Mouse (Mus musculus) limb, embryonic 11.5 days (tissue): ENCODE measurements around the gene Tbc1d1. TPM values are rescaled to one million over a fixed set of nuclear protein-coding genes. Genes with fewer than 3 reads are reported as not detected.
A peak's percentile ranks its signal among the peaks of the same experiment; 100 is the strongest.

Source experiments
- ATAC-seq: fragments of 200-750 bp; cut with Nextera tagmentation; 2 replicates; pipeline ENCODE4 v1.8.0; 2017; ENCODE audit warnings: low read depth; ENCODE audit not compliant: insufficient number of reproducible peaks, low FRiP score, low TSS enrichment
- DNase-seq: peaks from one replicate; pipeline ENCODE4 v3.0.0-alpha.2; 2015; ENCODE audit warnings: low spot score
- H3K27ac ChIP-seq: fragments of 300-500 bp; sonication (generic); replicated peaks from 2 replicates; pipeline ENCODE4 v1.5.1; 2014; ENCODE audit warnings: low read depth, mild to moderate bottlenecking, low read length
- H3K27me3 ChIP-seq: fragments of 300-500 bp; sonication (generic); 2 replicates; pipeline ENCODE4 v1.6.1; 2014; ENCODE audit warnings: mild to moderate bottlenecking, low read length, mixed read lengths; ENCODE audit not compliant: control insufficient read depth, insufficient read depth
- H3K36me3 ChIP-seq: fragments of 300-500 bp; sonication (generic); 2 replicates; pipeline ENCODE4 v1.6.1; 2014; ENCODE audit warnings: mild to moderate bottlenecking, low read length, moderate library complexity, mixed read lengths; ENCODE audit not compliant: control insufficient read depth, insufficient read depth
- H3K4me1 ChIP-seq: fragments of 300-500 bp; sonication (generic); 2 replicates; pipeline ENCODE4 v1.6.1; 2014; ENCODE audit warnings: low read length, mixed read lengths; ENCODE audit not compliant: control insufficient read depth, insufficient read depth
- H3K4me2 ChIP-seq: fragments of 300-500 bp; sonication (generic); 2 replicates; pipeline ENCODE4 v1.6.1; 2014; ENCODE audit warnings: low read depth, mild to moderate bottlenecking, moderate library complexity; ENCODE audit not compliant: severe bottlenecking
- H3K4me3 ChIP-seq: fragments of 300-500 bp; sonication (generic); 2 replicates; pipeline ENCODE4 v1.5.1; 2014; ENCODE audit warnings: low read depth, low read length
- H3K9ac ChIP-seq: fragments of 300-500 bp; sonication (generic); 2 replicates; pipeline ENCODE4 v1.6.1; 2014; ENCODE audit warnings: mild to moderate bottlenecking, low read length
- H3K9me3 ChIP-seq: fragments of 300-500 bp; sonication (generic); 2 replicates; pipeline ENCODE4 v1.6.1; 2016; ENCODE audit warnings: low read length; ENCODE audit not compliant: control insufficient read depth
- WGBS: fragments of 180-500 bp; shearing (Covaris S2); extraction: QIAGEN DNeasy Blood & Tissue Kit; methylation state at CpG from one replicate; pipeline ENCODE4 v1.1.7; 2014; 5-methylcytosine and 5-hydroxymethylcytosine counted together
- polyA plus RNA-seq: library from polyadenylated mRNA; unstranded; fragments of >200 nt; fragmentation: Nextera tagmentation; extraction: Ambion mirVana; gene quantifications from 2 replicates; pipeline ENCODE4 v1.2.1, GENCODE M21; 2014

The Tbc1d1 gene
- polyA plus RNA-seq, 1 experiment from 2014 or later: 31.9 TPM

- H3K4me1 ChIP-seq: no peaks in the 10 kb centered on the region
- no peak overlapping the region for H3K27ac ChIP-seq
- 95% methylated on average over 4 of the region's 4 CpGs for WGBS
- no peaks in the 10 kb centered on the region for H3K27me3 ChIP-seq
- H3K4me3 ChIP-seq: no peak overlapping the region
- H3K9ac ChIP-seq: no peak overlapping the region
- DNase-seq (no peak), ATAC-seq (0 out of 2 replicates have a peak, but pooled peaks have one; percentile 52)
- H3K9me3 ChIP-seq: no peaks in the 10 kb centered on the region
- H3K4me2 ChIP-seq: no peak overlapping the region
- peaks cover 9% of the 10 kb centered on the region; the same call in 1 of the 2 replicates for H3K36me3 ChIP-seq
Observed at GRCm38 (mm10) chr5:64285289-64285688, 129.2 kb downstream of the Tbc1d1 start.

GRCm38 (mm10) chr5:64285851-64286250, 129.7 kb downstream of the Tbc1d1 start:
- Histone ChIP-seq H3K27ac (no peak overlapping the region), H3K27me3 (no peaks in the 10 kb centered on the region), H3K36me3 (peaks cover 7% of the 10 kb centered on the region; the same call in 1 of the 2 replicates), H3K9me3 (no peaks in the 10 kb centered on the region), H3K4me3 (no peak overlapping the region), H3K9ac (no peak overlapping the region), H3K4me2 (no peak overlapping the region), H3K4me1 (no peaks in the 10 kb centered on the region)
- WGBS: 90% methylated on average over 13 of the region's 13 CpGs
- ATAC-seq (no peak), DNase-seq (no peak)

- Histone ChIP-seq H3K36me3 (no peaks in the 10 kb centered on the region; the same call in 1 of the 2 replicates), H3K9ac (no peak overlapping the region), H3K27ac (no peak overlapping the region), H3K4me3 (no peak overlapping the region), H3K4me2 (no peak overlapping the region), H3K4me1 (no peaks in the 10 kb centered on the region), H3K27me3 (no peaks in the 10 kb centered on the region), H3K9me3 (no peaks in the 10 kb centered on the region)
- DNase-seq: no peak
- WGBS: 91% methylated on average over 8 of the region's 8 CpGs
- ATAC-seq: no peak
Observed at GRCm38 (mm10) chr5:64287287-64287686, 131.2 kb downstream of the Tbc1d1 start.

GRCm38 (mm10) chr5:64288031-64288928, 132.2 kb downstream of the Tbc1d1 start:
- H3K27me3 ChIP-seq: no peaks in the 10 kb centered on the region
- H3K4me3 ChIP-seq: no peak overlapping the region
- DNase-seq: no peak
- no peaks in the 10 kb centered on the region for H3K4me1 ChIP-seq
- no peak for ATAC-seq
- no peak overlapping the region for H3K27ac ChIP-seq
- H3K9me3 ChIP-seq: no peaks in the 10 kb centered on the region
- H3K4me2 ChIP-seq: no peak overlapping the region
- no peaks in the 10 kb centered on the region; the same call in 1 of the 2 replicates for H3K36me3 ChIP-seq
- WGBS: 90% methylated on average over 14 of the region's 14 CpGs
- H3K9ac ChIP-seq: no peak overlapping the region

- 66% methylated on average over 5 of the region's 5 CpGs for WGBS
- no peak for ATAC-seq
- H3K27ac ChIP-seq: no peak overlapping the region
Observed at GRCm38 (mm10) chr5:64289202-64290060, 133.3 kb downstream of the Tbc1d1 start.

GRCm38 (mm10) chr5:64290061-64290345, 133.9 kb downstream of the Tbc1d1 start:
- H3K4me3 ChIP-seq: no peak overlapping the region
- ATAC-seq (no peak), DNase-seq (no peak)
- H3K9ac ChIP-seq: no peak overlapping the region
- no peaks in the 10 kb centered on the region for H3K4me1 ChIP-seq
- H3K4me2 ChIP-seq: no peak overlapping the region
- 70% methylated on average over 4 of the region's 4 CpGs for WGBS
- H3K9me3 ChIP-seq: no peaks in the 10 kb centered on the region
- H3K27me3 ChIP-seq: no peaks in the 10 kb centered on the region
- no peaks in the 10 kb centered on the region; the same call in none of the 2 replicates for H3K36me3 ChIP-seq
- H3K27ac ChIP-seq: no peak overlapping the region

More at GRCm38 (mm10) chr5:64289202-64290060, 133.3 kb downstream of the Tbc1d1 start:
- no peak overlapping the region for H3K4me3 ChIP-seq
- H3K36me3 ChIP-seq: no peaks in the 10 kb centered on the region; the same call in none of the 2 replicates
- DNase-seq: peak; percentile 82
- H3K4me2 ChIP-seq: no peak overlapping the region
- no peak overlapping the region for H3K9ac ChIP-seq
- H3K27me3 ChIP-seq: no peaks in the 10 kb centered on the region
- H3K9me3 ChIP-seq: no peaks in the 10 kb centered on the region
- no peaks in the 10 kb centered on the region for H3K4me1 ChIP-seq

GRCm38 (mm10) chr5:64291657-64292056, 135.6 kb downstream of the Tbc1d1 start:
- no peak overlapping the region for H3K4me3 ChIP-seq
- DNase-seq (no peak), ATAC-seq (no peak)
- H3K4me1 ChIP-seq: no peaks in the 10 kb centered on the region
- H3K27me3 ChIP-seq: no peaks in the 10 kb centered on the region
- H3K9me3 ChIP-seq: no peaks in the 10 kb centered on the region
- no peak overlapping the region for H3K9ac ChIP-seq
- 85% methylated on average over 5 of the region's 5 CpGs for WGBS
- no peak overlapping the region for H3K4me2 ChIP-seq
- no peaks in the 10 kb centered on the region; the same call in none of the 2 replicates for H3K36me3 ChIP-seq
- no peak overlapping the region for H3K27ac ChIP-seq

- Histone ChIP-seq H3K9me3 (no peaks in the 10 kb centered on the region), H3K4me2 (no peak overlapping the region), H3K36me3 (no peaks in the 10 kb centered on the region; the same call in none of the 2 replicates), H3K4me1 (no peaks in the 10 kb centered on the region), H3K4me3 (no peak overlapping the region), H3K27ac (no peak overlapping the region), H3K27me3 (no peaks in the 10 kb centered on the region), H3K9ac (no peak overlapping the region)
- ATAC-seq (no peak), DNase-seq (no peak)
Observed at GRCm38 (mm10) chr5:64295621-64296020, 139.5 kb downstream of the Tbc1d1 start.
